Mouse (Mus musculus) limb, embryonic 15.5 days (tissue): ENCODE results near the gene Il1rl2. TPM values are rescaled to one million over a fixed set of nuclear protein-coding genes. Genes with fewer than 3 reads are reported as not detected.

Experiments used
- ATAC-seq: fragments of 200-750 bp; cut with Nextera tagmentation; 2 replicates; pipeline ENCODE4 v1.8.0; 2017; ENCODE audit warnings: low read depth, moderate TSS enrichment; ENCODE audit not compliant: insufficient number of reproducible peaks, low FRiP score, low TSS enrichment
- H3K27ac ChIP-seq: fragments of 300-500 bp; sonication (generic); 2 replicates; pipeline ENCODE4 v1.5.1; 2015; ENCODE audit warnings: moderate library complexity, mild to moderate bottlenecking, inconsistent platforms
- H3K27me3 ChIP-seq: fragments of 300-500 bp; sonication (generic); 2 replicates; pipeline ENCODE4 v1.6.1; 2015; ENCODE audit warnings: inconsistent platforms
- H3K36me3 ChIP-seq: fragments of 300-500 bp; sonication (generic); 2 replicates; pipeline ENCODE4 v1.6.1; 2015; ENCODE audit warnings: inconsistent platforms
- H3K4me1 ChIP-seq: fragments of 300-500 bp; sonication (generic); 2 replicates; pipeline ENCODE4 v1.6.1; 2015; ENCODE audit warnings: inconsistent platforms
- H3K4me2 ChIP-seq: fragments of 300-500 bp; sonication (generic); 2 replicates; pipeline ENCODE4 v1.6.1; 2015; ENCODE audit warnings: mild to moderate bottlenecking, inconsistent platforms
- H3K4me3 ChIP-seq: fragments of 300-500 bp; sonication (generic); 2 replicates; pipeline ENCODE4 v1.5.1; 2015; ENCODE audit warnings: mild to moderate bottlenecking, inconsistent platforms
- H3K9ac ChIP-seq: fragments of 300-500 bp; sonication (generic); 2 replicates; pipeline ENCODE4 v1.6.1; 2015; ENCODE audit warnings: inconsistent platforms
- H3K9me3 ChIP-seq: fragments of 300-500 bp; sonication (generic); 2 replicates; pipeline ENCODE4 v1.6.1; 2016; ENCODE audit warnings: inconsistent platforms
- WGBS: fragments of 180-500 bp; shearing (Covaris S2); methylation state at CpG from one replicate; pipeline ENCODE4 v1.1.7; 2015; 5-methylcytosine and 5-hydroxymethylcytosine counted together
- polyA plus RNA-seq: library from polyadenylated mRNA; unstranded; fragments of >200 nt; fragmentation: Nextera tagmentation; extraction: Ambion mirVana; gene quantifications from 2 replicates; pipeline ENCODE4 v1.2.1, GENCODE M21; 2015

Gene Il1rl2
- polyA plus RNA-seq, 1 experiment from 2014 or later, result 9.7 TPM

DNA sequence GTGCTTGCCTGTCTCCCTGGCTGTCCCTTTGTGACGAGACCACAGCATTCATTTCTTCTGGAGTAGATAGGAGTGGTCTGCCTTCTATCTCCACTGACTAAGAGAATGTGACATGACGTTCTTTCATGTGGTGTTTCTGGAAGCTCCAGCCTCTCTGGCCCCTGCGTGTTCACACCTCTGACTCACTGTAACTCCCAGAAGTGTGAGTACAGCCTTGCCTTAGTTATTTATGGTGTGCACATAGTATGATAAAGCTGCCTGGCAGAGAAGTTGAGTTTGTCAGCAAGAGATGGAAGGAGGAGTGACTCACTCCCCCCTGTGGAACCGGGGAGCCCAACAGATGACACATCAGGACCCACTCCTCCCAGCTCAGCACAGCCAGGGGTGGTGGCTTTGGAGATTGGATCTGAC is 34.4 kb downstream of the Il1rl2 start:
- no peak overlapping the region for H3K4me2 ChIP-seq
- H3K27ac ChIP-seq, result no peak overlapping the region
- peaks cover 2% of the 10 kb centered on the region; the same call in 1 of the 2 replicates for H3K4me1 ChIP-seq
- H3K9me3 ChIP-seq, result no peaks in the 10 kb centered on the region
- H3K9ac ChIP-seq, result no peak overlapping the region
- 62% methylated on average over 4 of the region's 4 CpGs for WGBS
- 0 out of 2 replicates have a peak, but pooled peaks cover 3% of the 10 kb centered on the region for H3K27me3 ChIP-seq
- ATAC-seq, result no peak
- H3K36me3 ChIP-seq, result no peaks in the 10 kb centered on the region
- H3K4me3 ChIP-seq, result no peak overlapping the region

DNA sequence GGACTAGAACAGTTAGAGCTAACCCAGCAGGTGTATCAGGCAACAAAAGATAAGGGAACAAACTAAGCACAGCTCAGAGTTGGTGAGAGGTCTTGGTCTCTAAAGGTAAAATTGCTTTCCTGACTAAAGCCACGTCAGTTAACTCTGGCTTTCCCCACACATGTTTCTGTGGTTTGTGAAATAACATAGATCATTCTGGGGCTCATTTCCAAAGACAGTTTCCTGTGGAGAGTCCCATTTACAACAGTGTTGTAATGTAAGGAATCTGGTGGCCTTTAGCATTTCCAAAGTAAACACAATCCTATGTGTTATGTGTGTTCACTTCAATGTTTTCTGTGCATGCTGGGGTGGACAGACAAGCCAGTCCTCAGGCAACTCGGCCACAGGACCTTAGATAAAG is 35.3 kb downstream of the Il1rl2 start:
- Histone ChIP-seq H3K4me1 (peaks cover 2% of the 10 kb centered on the region; the same call in 1 of the 2 replicates), H3K9ac (no peak overlapping the region), H3K4me2 (no peak overlapping the region), H3K36me3 (no peaks in the 10 kb centered on the region), H3K4me3 (no peak overlapping the region), H3K27ac (no peak overlapping the region), H3K9me3 (no peaks in the 10 kb centered on the region), H3K27me3 (no peaks in the 10 kb centered on the region)
- ATAC-seq, result no peak
- 43% methylated on average over 2 of the region's 2 CpGs for WGBS

DNA sequence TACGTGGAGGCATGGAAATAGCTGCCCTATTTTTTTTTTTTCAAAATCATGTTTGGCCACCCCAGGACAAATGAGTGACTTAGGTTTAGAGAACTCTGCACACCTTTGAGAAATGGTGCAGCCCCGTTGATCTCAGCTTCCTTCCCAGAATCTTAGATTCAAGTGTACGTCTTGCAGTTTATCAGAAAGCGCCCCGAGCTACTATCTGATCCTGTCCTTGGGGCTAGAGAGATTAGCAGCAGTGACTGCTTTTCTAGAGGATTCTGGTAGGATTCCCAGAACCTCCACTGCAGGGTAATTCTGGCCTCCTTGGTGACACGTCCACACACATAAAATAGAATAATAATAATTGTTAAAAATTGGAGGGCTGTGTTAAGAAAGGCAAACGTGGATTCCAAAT is 36.6 kb downstream of the Il1rl2 start:
- Histone ChIP-seq H3K4me1 (peaks cover 2% of the 10 kb centered on the region; the same call in 1 of the 2 replicates), H3K4me2 (no peak overlapping the region), H3K36me3 (no peaks in the 10 kb centered on the region), H3K9ac (no peak overlapping the region), H3K4me3 (no peak overlapping the region), H3K9me3 (no peaks in the 10 kb centered on the region), H3K27ac (no peak overlapping the region), H3K27me3 (no peaks in the 10 kb centered on the region)
- 65% methylated on average over 7 of the region's 7 CpGs for WGBS
- ATAC-seq, result no peak

DNA sequence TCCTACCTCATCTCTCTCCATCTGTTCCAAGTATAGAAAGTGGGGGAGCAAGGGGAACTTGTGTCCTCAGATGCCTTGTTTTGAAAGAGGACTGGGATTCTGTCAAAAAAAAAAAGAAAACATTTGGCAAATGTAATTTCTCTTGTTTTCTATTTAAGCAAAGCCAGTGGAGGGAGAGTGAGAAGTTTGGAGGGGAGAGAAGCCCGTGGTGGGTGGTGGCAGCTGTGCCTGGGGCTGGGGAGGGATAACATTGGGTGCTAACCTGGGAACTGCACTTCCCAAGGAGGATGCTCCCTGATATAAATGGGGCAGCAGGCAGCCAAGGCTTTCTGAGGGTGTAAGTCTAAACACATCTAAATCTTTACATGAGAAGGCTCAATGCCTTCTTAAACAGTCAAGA is 37.2 kb downstream of the Il1rl2 start:
- Histone ChIP-seq H3K27me3 (no peaks in the 10 kb centered on the region), H3K4me2 (no peak overlapping the region), H3K9ac (no peak overlapping the region), H3K27ac (no peak overlapping the region), H3K9me3 (no peaks in the 10 kb centered on the region), H3K4me1 (peaks cover 2% of the 10 kb centered on the region; the same call in 1 of the 2 replicates), H3K36me3 (no peaks in the 10 kb centered on the region), H3K4me3 (no peak overlapping the region)
- ATAC-seq, result no peak
- 60% methylated on average over 1 of the region's 1 CpGs for WGBS

DNA sequence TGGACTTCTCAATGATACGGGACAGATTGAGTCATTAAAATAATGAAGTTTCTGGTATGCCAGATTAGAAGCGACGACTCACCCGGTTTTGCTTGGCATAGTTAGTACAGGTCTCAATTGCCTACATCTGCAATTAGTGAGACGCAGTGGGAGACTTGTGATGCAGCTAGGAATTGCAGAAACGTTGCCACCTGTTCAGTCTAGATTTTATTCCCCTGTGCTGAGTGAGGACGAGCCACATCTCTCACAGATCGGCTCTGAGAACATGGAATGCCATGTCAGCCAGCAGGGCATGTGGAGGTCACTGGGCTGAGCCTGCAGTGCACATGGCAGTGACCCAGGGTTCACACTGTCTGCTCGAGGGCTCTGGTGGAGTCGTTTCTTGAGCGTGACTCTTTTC is 38.4 kb downstream of the Il1rl2 start:
- Histone ChIP-seq H3K9me3 (no peaks in the 10 kb centered on the region), H3K4me1 (peaks cover 2% of the 10 kb centered on the region; the same call in 1 of the 2 replicates), H3K4me3 (no peak overlapping the region), H3K4me2 (no peak overlapping the region), H3K27me3 (no peaks in the 10 kb centered on the region), H3K9ac (no peak overlapping the region), H3K27ac (no peak overlapping the region), H3K36me3 (no peaks in the 10 kb centered on the region)
- 65% methylated on average over 11 of the region's 11 CpGs for WGBS
- no peak for ATAC-seq

DNA sequence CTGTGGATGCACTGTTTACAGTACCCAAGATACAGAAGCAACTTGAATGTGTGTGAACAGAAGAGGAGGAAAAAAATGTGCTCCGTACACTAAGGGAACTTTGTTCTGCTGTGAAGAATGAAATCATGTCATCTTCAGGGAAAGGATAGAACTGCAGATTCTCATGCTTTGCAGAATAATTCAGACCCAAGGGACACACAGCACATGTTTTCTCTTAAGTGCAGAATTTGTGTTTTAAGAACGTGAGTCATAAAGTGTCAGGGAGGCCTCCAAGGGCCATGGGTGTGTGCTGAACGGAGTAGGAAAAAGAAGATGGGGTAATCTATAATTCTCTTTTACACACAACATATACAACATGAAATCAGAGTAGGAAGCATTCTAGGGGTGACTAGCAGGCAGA is 48.5 kb downstream of the Il1rl2 start:
- no peaks in the 10 kb centered on the region for H3K27me3 ChIP-seq
- H3K4me1 ChIP-seq, result no peaks in the 10 kb centered on the region
- H3K9me3 ChIP-seq, result no peaks in the 10 kb centered on the region
- no peak overlapping the region for H3K27ac ChIP-seq
- H3K9ac ChIP-seq, result no peak overlapping the region
- WGBS, result 43% methylated on average over 3 of the region's 3 CpGs
- no peak for ATAC-seq
- H3K4me2 ChIP-seq, result no peak overlapping the region
- no peak overlapping the region for H3K4me3 ChIP-seq
- no peaks in the 10 kb centered on the region for H3K36me3 ChIP-seq

DNA sequence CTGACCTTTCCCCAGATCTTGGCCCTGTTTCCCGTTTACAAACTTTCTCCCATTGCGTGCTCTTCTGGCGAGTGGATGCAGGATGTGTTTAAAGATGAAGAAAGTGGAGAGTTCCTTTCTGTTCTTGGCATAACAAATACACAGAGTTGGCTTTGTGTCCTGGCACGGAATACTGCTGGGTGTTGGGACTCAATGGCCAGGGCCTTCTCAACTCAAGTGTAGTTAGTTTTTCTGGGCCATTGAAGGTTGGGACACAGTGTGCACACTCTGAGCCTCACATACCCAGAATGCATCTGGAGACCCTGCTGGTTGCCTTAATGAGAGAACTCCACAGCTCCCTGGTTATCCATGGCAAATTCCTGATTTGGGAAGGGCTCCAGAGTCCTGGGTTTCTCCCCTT is 50.7 kb downstream of the Il1rl2 start:
- no peak for ATAC-seq
- Histone ChIP-seq H3K9ac (no peak overlapping the region), H3K4me1 (no peaks in the 10 kb centered on the region), H3K4me2 (no peak overlapping the region), H3K27me3 (no peaks in the 10 kb centered on the region), H3K27ac (no peak overlapping the region), H3K9me3 (no peaks in the 10 kb centered on the region), H3K4me3 (no peak overlapping the region), H3K36me3 (no peaks in the 10 kb centered on the region)
- WGBS, result 74% methylated on average over 4 of the region's 4 CpGs

DNA sequence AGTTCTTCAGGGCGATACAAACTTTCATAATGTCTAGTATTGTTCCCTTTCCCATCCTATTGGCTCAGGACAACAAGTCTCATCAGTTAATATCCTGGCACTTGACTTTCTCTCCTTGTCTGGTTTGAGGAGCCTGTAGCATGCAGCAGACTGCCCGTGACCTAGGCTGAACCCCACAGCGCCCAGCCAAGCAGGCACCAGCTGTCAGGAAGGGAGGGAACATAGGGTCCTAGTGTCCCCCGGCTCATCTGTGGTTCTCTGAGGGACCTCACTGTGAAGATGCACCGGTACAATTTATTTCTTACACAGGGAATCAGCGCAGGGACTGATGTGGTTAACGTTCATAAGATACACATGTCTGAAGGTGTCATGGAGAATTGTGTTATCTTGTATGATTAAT is 52.3 kb downstream of the Il1rl2 start:
- Histone ChIP-seq H3K36me3 (no peaks in the 10 kb centered on the region), H3K4me1 (no peaks in the 10 kb centered on the region), H3K4me3 (no peak overlapping the region), H3K9me3 (no peaks in the 10 kb centered on the region), H3K27ac (no peak overlapping the region), H3K9ac (no peak overlapping the region), H3K27me3 (no peaks in the 10 kb centered on the region), H3K4me2 (no peak overlapping the region)
- ATAC-seq, result no peak
- WGBS, result 63% methylated on average over 7 of the region's 7 CpGs

DNA sequence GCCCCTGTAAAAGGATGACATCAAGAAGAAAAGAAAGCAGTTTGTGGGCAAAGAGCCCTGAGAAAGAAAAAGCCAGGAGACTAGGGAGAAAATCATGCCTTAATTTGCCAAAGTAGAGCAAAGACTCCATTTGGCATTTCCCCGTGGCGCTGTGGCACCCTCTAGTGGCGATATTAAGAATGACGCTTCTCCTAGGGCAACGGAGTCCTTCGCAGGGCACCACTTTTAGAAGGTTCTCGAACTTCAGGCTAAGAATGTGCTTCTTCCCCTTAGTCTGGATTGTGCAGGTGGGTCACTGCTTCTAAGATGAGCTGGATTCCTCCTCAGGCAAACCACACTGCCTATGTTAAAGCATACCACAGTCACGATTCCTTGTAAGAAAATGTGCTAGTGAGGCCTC is 54.4 kb downstream of the Il1rl2 start:
- no peaks in the 10 kb centered on the region for H3K9me3 ChIP-seq
- WGBS, result 16% methylated on average over 8 of the region's 8 CpGs
- no peak overlapping the region for H3K9ac ChIP-seq
- H3K4me3 ChIP-seq, result no peak overlapping the region
- ATAC-seq, result no peak
- no peaks in the 10 kb centered on the region for H3K36me3 ChIP-seq
- no peak overlapping the region for H3K27ac ChIP-seq
- no peaks in the 10 kb centered on the region for H3K27me3 ChIP-seq
- no peak overlapping the region for H3K4me2 ChIP-seq
- no peaks in the 10 kb centered on the region for H3K4me1 ChIP-seq

DNA sequence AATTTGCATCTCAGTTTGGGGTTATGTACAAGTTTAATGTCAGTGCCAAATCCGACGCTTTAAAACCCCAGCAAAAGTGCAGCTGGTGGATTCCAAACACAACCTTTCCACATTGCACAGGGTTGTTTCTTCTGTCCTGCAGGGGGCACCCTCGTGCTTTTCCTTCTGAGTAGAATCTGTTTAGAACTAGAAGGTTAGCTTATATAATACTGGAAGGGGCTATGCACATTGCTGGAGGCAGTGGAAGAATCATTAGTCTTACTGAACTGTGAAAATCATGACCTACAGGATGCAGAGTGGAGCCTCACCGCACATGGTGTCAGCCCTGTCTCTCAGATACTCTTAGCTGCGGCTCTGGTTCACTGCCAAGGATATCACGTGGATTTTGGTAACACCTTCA is 55.7 kb downstream of the Il1rl2 start:
- 49% methylated on average over 6 of the region's 6 CpGs for WGBS
- Histone ChIP-seq H3K27me3 (no peaks in the 10 kb centered on the region), H3K27ac (no peak overlapping the region), H3K9ac (no peak overlapping the region), H3K9me3 (no peaks in the 10 kb centered on the region), H3K4me2 (no peak overlapping the region), H3K4me1 (no peaks in the 10 kb centered on the region), H3K36me3 (no peaks in the 10 kb centered on the region), H3K4me3 (no peak overlapping the region)
- no peak for ATAC-seq

DNA sequence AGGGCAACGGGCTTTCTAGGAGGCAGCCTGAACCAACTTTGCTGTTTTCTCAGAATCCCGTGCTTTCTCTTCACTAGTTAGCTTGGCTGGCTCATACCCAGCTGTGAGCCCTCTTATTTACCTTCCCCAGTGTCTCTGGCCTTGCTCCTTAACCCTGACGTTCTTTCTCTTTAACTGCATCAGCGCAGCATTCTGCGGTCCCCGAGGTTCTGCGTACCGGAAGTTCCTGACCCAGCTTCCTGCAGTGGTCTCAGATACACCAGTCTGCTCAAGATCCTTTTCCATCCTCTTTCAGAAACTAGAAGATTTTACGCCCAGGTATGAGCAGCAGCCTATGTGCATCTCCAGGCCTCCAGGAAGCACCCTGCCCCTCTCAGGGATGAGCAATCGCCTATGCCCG is 56.6 kb downstream of the Il1rl2 start:
- H3K27ac ChIP-seq, result no peak overlapping the region
- 85% methylated on average over 11 of the region's 11 CpGs for WGBS
- no peak for ATAC-seq

DNA sequence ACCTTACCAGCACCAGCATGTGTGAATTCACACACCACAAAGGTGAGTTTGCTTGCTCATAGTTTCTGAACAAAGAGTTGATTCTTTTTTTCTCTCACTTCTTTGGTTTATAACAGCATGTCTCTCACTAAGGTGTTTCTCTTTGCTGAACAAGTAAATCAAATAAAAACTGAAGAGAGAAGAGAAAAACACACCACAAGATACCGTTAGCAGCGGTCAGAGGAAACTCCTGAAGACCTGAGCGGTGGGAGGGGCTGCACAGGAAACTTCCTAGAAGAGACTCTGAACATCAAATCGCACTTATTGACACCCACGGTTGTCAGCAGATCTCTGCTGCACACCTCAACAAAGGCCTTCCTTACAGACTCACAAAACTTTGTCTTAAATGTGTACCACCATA is 58.4 kb downstream of the Il1rl2 start:
- Histone ChIP-seq H3K36me3 (no peaks in the 10 kb centered on the region), H3K4me1 (no peaks in the 10 kb centered on the region), H3K4me2 (no peak overlapping the region), H3K9ac (no peak overlapping the region), H3K9me3 (no peaks in the 10 kb centered on the region), H3K27me3 (no peaks in the 10 kb centered on the region), H3K27ac (no peak overlapping the region), H3K4me3 (no peak overlapping the region)
- WGBS, result 85% methylated on average over 5 of the region's 5 CpGs
- ATAC-seq, result no peak

More for the DNA sequence above, 56.6 kb downstream of the Il1rl2 start:
- H3K4me3 ChIP-seq, result no peak overlapping the region
- no peaks in the 10 kb centered on the region for H3K9me3 ChIP-seq
- H3K4me2 ChIP-seq, result no peak overlapping the region
- no peaks in the 10 kb centered on the region for H3K27me3 ChIP-seq
- H3K4me1 ChIP-seq, result no peaks in the 10 kb centered on the region
- H3K36me3 ChIP-seq, result no peaks in the 10 kb centered on the region
- H3K9ac ChIP-seq, result no peak overlapping the region

DNA sequence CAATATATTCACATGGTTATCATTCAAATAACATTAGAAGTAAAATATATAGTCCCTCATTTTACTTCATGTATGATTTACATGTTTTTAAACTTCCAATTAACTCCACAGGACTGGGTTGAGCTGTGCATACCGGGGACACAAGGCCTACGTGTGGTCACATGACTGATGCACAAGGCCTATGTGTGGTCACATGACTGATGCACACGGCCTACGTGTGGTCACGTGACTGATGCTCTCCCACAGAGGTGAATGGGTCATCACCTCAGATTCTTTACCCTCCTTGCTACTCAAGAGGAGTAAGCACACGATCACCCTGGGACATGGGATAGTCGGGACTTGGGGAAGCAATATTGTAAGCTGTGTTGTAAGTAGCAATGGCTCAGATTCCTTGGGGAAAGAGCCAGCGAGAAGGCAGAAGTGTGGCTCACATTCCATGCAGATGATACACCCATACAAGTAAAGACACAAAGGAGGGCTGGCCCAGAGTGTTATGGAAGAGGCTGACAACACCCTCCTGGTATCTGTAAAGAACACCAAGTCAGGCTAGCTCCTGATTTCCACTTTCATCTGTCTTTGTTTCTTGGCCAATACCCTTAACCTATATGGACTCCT is 60.6 kb downstream of the Il1rl2 start:
- no peak for ATAC-seq
- no peaks in the 10 kb centered on the region for H3K4me1 ChIP-seq
- no peak overlapping the region for H3K4me2 ChIP-seq
- H3K36me3 ChIP-seq, result no peaks in the 10 kb centered on the region
- no peak overlapping the region for H3K27ac ChIP-seq
- H3K9me3 ChIP-seq, result no peaks in the 10 kb centered on the region
- WGBS, result 89% methylated on average over 8 of the region's 8 CpGs
- no peak overlapping the region for H3K4me3 ChIP-seq
- H3K27me3 ChIP-seq, result no peaks in the 10 kb centered on the region
- H3K9ac ChIP-seq, result no peak overlapping the region
